Mouse (Mus musculus) spleen, adult 2 months (tissue): ENCODE results near the gene Mia3. TPM values are rescaled to one million over a fixed set of nuclear protein-coding genes. Genes with fewer than 3 reads are reported as not detected.
"Not testable (repeated sequence)": the region's sequence is repeated elsewhere in the genome, so short reads cannot be mapped to it uniquely, and the experiment has no call there.

Source experiments
- DNase-seq, 2 experiments: peaks; one replicate each; pipeline versions ENCODE4 v3.0.0 to v3.0.0-alpha.2; 2012 to 2021; ENCODE audit warnings: low spot score in 2 of 2, low read depth in 1 of 2
- H3K27ac ChIP-seq: fragments of 200-500 bp; 2 replicates; pipeline ENCODE4 v1.5.1; 2012; ENCODE audit warnings: low read length, inconsistent platforms; ENCODE audit not compliant: insufficient read depth
- H3K27me3 ChIP-seq: fragments of 200-500 bp; 2 replicates; pipeline ENCODE4 v1.6.1; 2012; ENCODE audit warnings: mild to moderate bottlenecking, moderate library complexity, low read length, inconsistent platforms; ENCODE audit not compliant: control insufficient read depth, insufficient read depth
- H3K36me3 ChIP-seq: fragments of 200-500 bp; 2 replicates; pipeline ENCODE4 v1.6.1; 2012; ENCODE audit warnings: mild to moderate bottlenecking, low read length, inconsistent platforms; ENCODE audit not compliant: control insufficient read depth, insufficient read depth
- H3K4me1 ChIP-seq: fragments of 200-500 bp; 2 replicates; pipeline ENCODE4 v1.6.1; 2011; ENCODE audit warnings: inconsistent platforms; ENCODE audit not compliant: control insufficient read depth, insufficient read depth, insufficient read length
- H3K4me3 ChIP-seq: fragments of 200-500 bp; 2 replicates; pipeline ENCODE4 v1.5.1; 2011; ENCODE audit warnings: mild to moderate bottlenecking, inconsistent platforms; ENCODE audit not compliant: insufficient read depth, insufficient read length; ENCODE audit errors: extremely low read depth
- CTCF ChIP-seq: fragments of 200-500 bp; IDR thresholded peaks from 2 replicates; pipeline ENCODE4 v1.5.1; 2011; ENCODE audit warnings: mild to moderate bottlenecking, inconsistent platforms; ENCODE audit not compliant: insufficient read depth, insufficient read length, insufficient replicate concordance; ENCODE audit errors: extremely low read depth
- POLR2A ChIP-seq: fragments of 200-500 bp; IDR thresholded peaks from 2 replicates; pipeline ENCODE4 v1.6.1; 2011; ENCODE audit warnings: low read depth, low read length, inconsistent platforms
- WGBS: fragments of 180-500 bp; shearing (Covaris S2); methylation state at CpG from one replicate; pipeline ENCODE4 v1.1.7; 2018; 5-methylcytosine and 5-hydroxymethylcytosine counted together
- polyA plus RNA-seq: library from polyadenylated mRNA; depleted of rRNA; stranded (reverse); fragments of >200 nt; gene quantifications from 2 replicates; pipeline ENCODE4 v1.2.3, GENCODE M21; 2012; rRNA removed

Mia3 gene
- polyA plus RNA-seq, result 35.9 and 45.3 TPM in 2 replicates

DNA sequence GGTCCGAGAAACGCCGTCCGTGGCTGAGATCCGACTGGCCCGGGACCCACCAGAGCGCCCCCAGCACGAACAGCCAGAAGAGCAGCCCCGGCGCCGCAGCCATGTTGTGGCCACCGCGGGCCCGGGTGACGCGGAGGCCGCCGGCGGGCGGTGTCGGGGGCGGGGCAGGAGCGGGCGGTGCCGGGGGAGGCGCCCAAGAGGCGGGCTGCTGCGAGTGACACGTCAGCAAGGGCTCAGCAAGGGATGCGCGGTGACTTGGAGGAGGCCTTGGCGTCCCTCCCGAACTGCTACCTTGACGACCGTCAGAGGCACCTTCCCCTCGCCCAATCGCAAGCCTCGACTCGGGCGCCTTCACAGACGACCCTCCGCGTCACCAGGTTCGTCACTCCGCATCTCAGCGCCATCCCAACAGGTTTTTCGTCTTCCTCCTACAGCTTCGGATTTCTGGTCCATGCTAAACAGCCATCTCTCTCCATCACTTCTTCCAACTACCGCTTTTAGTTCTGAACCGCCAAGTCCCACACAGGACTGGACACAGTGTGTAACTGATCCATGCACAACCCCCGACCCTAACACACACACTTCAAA, at the start of gene Mia3:
Gene Mia3, minus strand, starts transcription at position 127 of the 588 bp plus-strand sequence.
- H3K4me3 ChIP-seq, result peak within 1 kb of the TSS; percentile 87
- H3K4me1 ChIP-seq, result peaks cover 6% of the 10 kb centered on the region; the same call in 1 of the 2 replicates
- H3K36me3 ChIP-seq, result no peaks in the 10 kb centered on the region; the same call in 1 of the 2 replicates
- DNase-seq, result peak; percentile 82 to 92
- H3K27me3 ChIP-seq, result no peaks in the 10 kb centered on the region
- WGBS, result 1% methylated on average over 51 of the region's 51 CpGs
- TF ChIP-seq POLR2A, result peak; percentile 80
- TF ChIP-seq CTCF, result no peak
- peak within 1 kb of the TSS; percentile 10 for H3K27ac ChIP-seq

GRCm38 (mm10) chr1:183417873-183418272, 48.5 kb upstream of the Mia3 start, which contains the start of gene Hhipl2:
Gene Hhipl2 (plus strand): TSS chr1:183418215.
- H3K27ac ChIP-seq, result no peak within 1 kb of the TSS

GRCm38 (mm10) chr1:183414081-183414727, 44.9 kb upstream of the Mia3 start:
- 83% methylated on average over 15 of the region's 15 CpGs for WGBS
- H3K4me1 ChIP-seq, result no peaks in the 10 kb centered on the region
- no peak for DNase-seq
- H3K36me3 ChIP-seq, result peaks cover 9% of the 10 kb centered on the region
- no peak for TF ChIP-seq CTCF
- no peak for TF ChIP-seq POLR2A
- no peaks in the 10 kb centered on the region for H3K27me3 ChIP-seq
- H3K4me3 ChIP-seq, result no peak overlapping the region
- H3K27ac ChIP-seq, result no peak overlapping the region

More at GRCm38 (mm10) chr1:183417873-183418272, 48.5 kb upstream of the Mia3 start, which contains the start of gene Hhipl2:
- no peak within 1 kb of the TSS for H3K4me3 ChIP-seq
- H3K36me3 ChIP-seq, result no peaks in the 10 kb centered on the region
- no peaks in the 10 kb centered on the region for H3K27me3 ChIP-seq
- 86% methylated on average over 12 of the region's 12 CpGs for WGBS
- no peak for DNase-seq
- TF ChIP-seq POLR2A (no peak), CTCF (no peak)
- H3K4me1 ChIP-seq, result no peaks in the 10 kb centered on the region; the same call in 1 of the 2 replicates

- TF ChIP-seq POLR2A (no peak), CTCF (no peak)
- DNase-seq, result no peak
- no peak overlapping the region for H3K27ac ChIP-seq
- WGBS, result 91% methylated on average over 3 of the region's 3 CpGs
- no peak overlapping the region for H3K4me3 ChIP-seq
- no peaks in the 10 kb centered on the region for H3K27me3 ChIP-seq
- H3K36me3 ChIP-seq, result peaks cover 48% of the 10 kb centered on the region
- no peaks in the 10 kb centered on the region for H3K4me1 ChIP-seq
Observed at GRCm38 (mm10) chr1:183403396-183403795, 34.0 kb upstream of the Mia3 start.

- peak; percentile 86 to 90 for DNase-seq
- WGBS, result 6% methylated on average over 44 of the region's 44 CpGs
- H3K27ac ChIP-seq, result no peak within 1 kb of the TSS
Observed at GRCm38 (mm10) chr1:183388426-183389406, 19.4 kb upstream of the Mia3 start, which contains the start of gene Taf1a. Gene Taf1a (plus strand): TSS chr1:183388981.

DNA sequence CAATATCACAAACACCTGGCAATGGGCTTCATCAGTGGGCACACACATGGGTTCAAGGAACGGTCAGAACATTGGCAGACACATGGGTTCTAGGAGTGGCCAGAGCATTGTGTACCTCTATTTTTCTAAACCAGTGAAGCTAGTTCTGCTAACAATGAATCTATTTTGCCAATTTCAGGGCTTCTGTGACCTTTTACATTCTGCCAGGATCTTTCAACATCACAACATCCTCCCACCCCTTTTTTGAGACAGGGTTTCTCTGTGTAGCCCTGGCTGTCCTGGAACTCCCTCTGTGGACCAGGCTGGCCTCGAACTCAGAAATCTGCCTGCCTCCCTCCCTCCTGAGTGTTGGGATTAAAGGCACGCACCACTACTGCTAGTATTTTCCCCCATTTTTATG, 18.1 kb upstream of the Mia3 start:
- not testable (repeated sequence) for H3K27me3 ChIP-seq, H3K36me3 ChIP-seq, H3K4me1 ChIP-seq, H3K27ac ChIP-seq, H3K4me3 ChIP-seq, DNase-seq
- 95% methylated on average over 3 of the region's 3 CpGs for WGBS

More at GRCm38 (mm10) chr1:183388426-183389406, 19.4 kb upstream of the Mia3 start, which contains the start of gene Taf1a:
- Histone ChIP-seq H3K27me3 (no peaks in the 10 kb centered on the region), H3K4me3 (peak within 1 kb of the TSS; percentile 67), H3K4me1 (peaks cover 3% of the 10 kb centered on the region; the same call in 1 of the 2 replicates), H3K36me3 (peaks cover 2% of the 10 kb centered on the region; the same call in 1 of the 2 replicates)
- TF ChIP-seq CTCF (no peak), POLR2A (no peak; the same call in 1 of the 2 replicates)
